7 mouse cellular contexts compared by ENCODE assay signal in the genomic region with DNA sequence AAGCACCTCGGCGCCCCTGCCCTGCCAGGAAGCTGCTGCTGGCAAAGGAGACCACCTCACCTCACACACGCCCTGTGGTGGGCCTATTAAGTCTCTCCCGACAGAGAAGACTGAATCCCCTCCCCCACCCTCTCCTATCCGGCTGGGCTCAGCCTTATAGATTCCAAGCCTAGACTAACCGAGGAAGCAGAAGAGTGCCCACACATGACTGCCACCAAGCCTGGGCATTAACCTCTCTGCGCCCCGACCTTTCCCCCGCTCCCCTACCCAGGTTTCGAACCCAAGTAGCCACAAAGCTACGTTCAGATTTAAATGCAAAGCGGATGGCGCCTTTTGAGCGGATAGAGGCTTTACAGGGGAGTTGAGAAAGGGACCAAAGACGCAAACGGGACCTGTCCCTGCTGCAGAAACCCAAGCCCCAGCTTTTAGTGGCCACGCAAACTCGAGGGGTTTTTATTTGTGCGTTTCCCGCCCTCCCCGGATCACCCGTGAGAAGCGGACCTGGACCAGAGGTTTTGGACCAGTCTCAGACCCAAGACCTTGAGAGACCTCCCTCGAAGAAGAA. TPM values are rescaled to one million over a fixed set of nuclear protein-coding genes. Genes with fewer than 3 reads are reported as not detected.
DNase-seq lines count a peak whose midpoint lies in the region; ATAC-seq lines count a peak whose summit lies in the region.

No protein-coding gene starts in this region.

- peaks cover 80% of the 10 kb centered on the region for H3K27me3 ChIP-seq in megakaryocyte, embryonic 14.5 days (replicated peaks)
- H3K27me3 ChIP-seq in forebrain, embryonic 10.5 days (ENCODE audit: poor library complexity, severe bottlenecking) = peaks cover 100% of the 10 kb centered on the region
- peaks cover 67% of the 10 kb centered on the region for H3K27me3 ChIP-seq in limb, embryonic 15.5 days
- H3K27me3 ChIP-seq in stomach, embryonic 16.5 days (ENCODE audit: control insufficient read depth, insufficient read depth, low read length) = peaks cover 47% of the 10 kb centered on the region

- H3K9me3 ChIP-seq in megakaryocyte, embryonic 14.5 days = no peaks in the 10 kb centered on the region
- no peaks in the 10 kb centered on the region for H3K9me3 ChIP-seq in forebrain, embryonic 10.5 days
- H3K9me3 ChIP-seq in limb, embryonic 15.5 days = no peaks in the 10 kb centered on the region
- H3K9me3 ChIP-seq in stomach, embryonic 16.5 days (replicated peaks; ENCODE audit: control insufficient read depth, low read length) = no peaks in the 10 kb centered on the region

- no peak overlapping the region; the same call in 1 of the 2 replicates for H3K9ac ChIP-seq in limb, embryonic 15.5 days
- H3K9ac ChIP-seq in stomach, embryonic 16.5 days (ENCODE audit: low read length) = peak overlapping the region; percentile 82

- peak; percentile 33 for DNase-seq in forebrain, embryonic 10.5 days (ENCODE audit: extremely low spot score, low spot score)
- no peak for DNase-seq in left cerebral cortex, postnatal 25 days (ENCODE audit: low spot score in 2 of 2)
- DNase-seq in right cerebral cortex, postnatal 10 days (ENCODE audit: low spot score in 2 of 2) = no peak

- ATAC-seq in megakaryocyte, adult 5-6 weeks (ENCODE audit: poor library complexity, severe bottlenecking) = no peak
- ATAC-seq in limb, embryonic 15.5 days (ENCODE audit: insufficient number of reproducible peaks, low FRiP score, low TSS enrichment, low read depth) = no peak
- ATAC-seq in stomach, embryonic 16.5 days (ENCODE audit: insufficient read depth, low FRiP score) = no peak

- H3K36me3 ChIP-seq in megakaryocyte, embryonic 14.5 days (replicated peaks; ENCODE audit: low read length) = no peaks in the 10 kb centered on the region
- H3K36me3 ChIP-seq in forebrain, embryonic 10.5 days (replicated peaks) = no peaks in the 10 kb centered on the region
- no peaks in the 10 kb centered on the region for H3K36me3 ChIP-seq in limb, embryonic 15.5 days
- H3K36me3 ChIP-seq in stomach, embryonic 16.5 days (ENCODE audit: control insufficient read depth, insufficient read depth, low read length) = no peaks in the 10 kb centered on the region

- peak overlapping the region; percentile 92 for H3K4me3 ChIP-seq in megakaryocyte, embryonic 14.5 days (replicated peaks)
- H3K4me3 ChIP-seq in forebrain, embryonic 10.5 days = peak overlapping the region; percentile 65
- peak overlapping the region; percentile 56 for H3K4me3 ChIP-seq in limb, embryonic 15.5 days
- H3K4me3 ChIP-seq in stomach, embryonic 16.5 days (replicated peaks; ENCODE audit: low read length) = peak overlapping the region; percentile 64

- H3K27ac ChIP-seq in forebrain, embryonic 10.5 days = peak overlapping the region; percentile 97
- no peak overlapping the region; the same call in 1 of the 2 replicates for H3K27ac ChIP-seq in limb, embryonic 15.5 days
- peak overlapping the region; percentile 80; the same call in 1 of the 2 replicates for H3K27ac ChIP-seq in stomach, embryonic 16.5 days (ENCODE audit: low read length)

- H3K4me2 ChIP-seq in limb, embryonic 15.5 days = peak overlapping the region; percentile 57
- H3K4me2 ChIP-seq in stomach, embryonic 16.5 days (ENCODE audit: low read depth, low read length) = peak overlapping the region; percentile 60

- intact Hi-C loops in left cerebral cortex, postnatal 25 days (cut with DNase I) = loop anchor here (5.0 kb wide), 1 partner anchor 120 kb away; no protein-coding TSS in a partner anchor

- 4% methylated on average over 24 of the region's 24 CpGs for WGBS in forebrain, embryonic 10.5 days
- 2% methylated on average over 24 of the region's 24 CpGs for WGBS in limb, embryonic 15.5 days
- WGBS in stomach, embryonic 16.5 days = 4% methylated on average over 24 of the region's 24 CpGs

- peaks cover 79% of the 10 kb centered on the region for H3K4me1 ChIP-seq in megakaryocyte, embryonic 14.5 days
- peaks cover 83% of the 10 kb centered on the region for H3K4me1 ChIP-seq in forebrain, embryonic 10.5 days
- H3K4me1 ChIP-seq in limb, embryonic 15.5 days = peaks cover 40% of the 10 kb centered on the region
- peaks cover 15% of the 10 kb centered on the region for H3K4me1 ChIP-seq in stomach, embryonic 16.5 days (ENCODE audit: control insufficient read depth, insufficient read depth, low read length)

RNA-seq across cellular contexts. Expression of gene Bcor, which starts 33.0 kb away (rescaled TPM):
- 11.1 and 15.0 TPM in 2 replicates for polyA plus RNA-seq in megakaryocyte, embryonic 14.5 days (2012; ENCODE audit: insufficient read depth, low replicate concordance)
- 27.3 and 27.7 TPM in 2 replicates for total RNA-seq in megakaryocyte, adult 5-6 weeks (2015)
- 24.7 and 27.9 TPM in 2 replicates for total RNA-seq in megakaryocyte, adult 5-6 weeks (2017)
- polyA plus RNA-seq in forebrain, embryonic 10.5 days (2016; fragmentation: Nextera tagmentation; extraction: Ambion mirVana) = 18.0 and 18.9 TPM in 2 replicates
- 12.5 and 12.8 TPM in 2 replicates for polyA plus RNA-seq in limb, embryonic 15.5 days (2015; fragmentation: Nextera tagmentation; extraction: Ambion mirVana)
- polyA plus RNA-seq in stomach, embryonic 16.5 days (2015; fragmentation: Nextera tagmentation; extraction: Ambion mirVana) = 11.1 and 13.9 TPM in 2 replicates
- total RNA-seq in left cerebral cortex, postnatal 25 days (2021) = 10 to 100 TPM; 31.3 to 35.8 TPM
